Mouse (Mus musculus): ENCODE data around the gene Zfp984.
"Not testable (repeated sequence)": the region's sequence is repeated elsewhere in the genome, so short reads cannot be mapped to it uniquely, and the experiment has no call there.

DNA sequence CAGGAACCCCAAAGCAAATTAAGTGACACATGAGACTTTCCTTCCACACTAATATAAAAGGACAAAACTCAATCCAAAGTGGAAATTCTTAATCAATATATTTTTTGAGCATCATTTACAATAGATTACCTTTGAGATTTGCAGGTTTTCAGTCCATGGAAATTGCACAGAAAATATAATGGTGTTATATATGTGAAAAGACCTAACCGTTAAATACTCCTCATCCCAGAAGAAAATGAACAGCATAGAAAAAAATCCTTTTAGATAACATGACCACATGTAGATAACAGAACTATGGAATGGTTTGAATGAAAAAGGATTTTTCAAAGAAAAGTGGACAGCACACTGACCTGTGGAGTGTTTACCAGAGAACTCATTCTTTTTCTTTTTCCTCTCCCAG is 14.3 kb downstream of the Zfp984 start:
- TF ChIP-seq CTCF (IDR thresholded peaks at IDR 0.05; ENCODE audit: borderline replicate concordance, control insufficient read depth, extremely low read depth, insufficient read depth, low read length, poor library complexity); POLR2A (IDR thresholded peaks at IDR 0.05; ENCODE audit: control insufficient read depth, extremely low read depth, insufficient read depth, low read length, poor library complexity): not testable (repeated sequence)

Measured in thymus, adult 2 months (tissue).